Mouse (Mus musculus) cerebellum, postnatal 25 days (tissue): ENCODE measurements at regions not wholly inside any gene's neighbourhood (a gene's known extent, or its start where the extent isn't known, plus 50 kb on each side); places are given as distances from the start of the nearest gene placed in this dataset.

Experiments
- DNase-seq, 2 experiments: peaks; one replicate each; pipeline ENCODE4 v3.0.0; 2021; ENCODE audit warnings: mixed read lengths in 2 of 2

GRCm38 (mm10) chr10:92625781-92626180 is 96.4 kb downstream of the Nedd1 start:
- DNase-seq: no peak

GRCm38 (mm10) chr10:92615684-92616379 is 106.4 kb downstream of the Nedd1 start:
- no peak for DNase-seq

GRCm38 (mm10) chr10:92614341-92614740 is 107.9 kb downstream of the Nedd1 start:
- DNase-seq: no peak

GRCm38 (mm10) chr10:92611060-92611459 is 111.2 kb downstream of the Nedd1 start:
- DNase-seq: no peak

GRCm38 (mm10) chr10:92606761-92607160 is 115.5 kb downstream of the Nedd1 start:
- no peak for DNase-seq

- no peak for DNase-seq
Observed at GRCm38 (mm10) chr10:92605646-92606045, 116.6 kb downstream of the Nedd1 start.

GRCm38 (mm10) chr10:92600116-92600515 is 122.1 kb downstream of the Nedd1 start:
- no peak for DNase-seq

- no peak for DNase-seq
Observed at GRCm38 (mm10) chr10:92595496-92596355, 126.5 kb downstream of the Nedd1 start.

- DNase-seq: no peak
Observed at GRCm38 (mm10) chr10:92593947-92594460, 128.2 kb downstream of the Nedd1 start.

GRCm38 (mm10) chr10:92578872-92579271 is 143.3 kb downstream of the Nedd1 start:
- no peak for DNase-seq

- no peak for DNase-seq
Observed at GRCm38 (mm10) chr10:92570496-92570895, 151.7 kb downstream of the Nedd1 start.

- no peak for DNase-seq
Observed at GRCm38 (mm10) chr10:92557463-92557862, 164.8 kb downstream of the Nedd1 start.

GRCm38 (mm10) chr10:92556526-92557422 is 165.4 kb downstream of the Nedd1 start:
- DNase-seq: peak in 1 of 2 experiments; percentile 4

- DNase-seq: no peak
Observed at GRCm38 (mm10) chr10:92555727-92556525, 166.3 kb downstream of the Nedd1 start.

- no peak for DNase-seq
Observed at GRCm38 (mm10) chr10:92553966-92554365, 168.3 kb downstream of the Nedd1 start.

GRCm38 (mm10) chr10:92548875-92549586 is 173.2 kb downstream of the Nedd1 start:
- DNase-seq: no peak

GRCm38 (mm10) chr10:92538433-92538832 is 183.8 kb downstream of the Nedd1 start:
- DNase-seq: no peak

GRCm38 (mm10) chr10:92516886-92517285 is 205.3 kb downstream of the Nedd1 start:
- no peak for DNase-seq

GRCm38 (mm10) chr10:92511769-92512168 is 210.5 kb downstream of the Nedd1 start:
- DNase-seq: no peak

- no peak for DNase-seq
Observed at GRCm38 (mm10) chr10:92510677-92511076, 211.5 kb downstream of the Nedd1 start.

GRCm38 (mm10) chr10:92504271-92504670 is 217.9 kb downstream of the Nedd1 start:
- DNase-seq: peak; percentile 33 to 46
